Mouse (Mus musculus): ENCODE results near the gene Tmem254b. TPM values are rescaled to one million over a fixed set of nuclear protein-coding genes. Genes with fewer than 3 reads are reported as not detected.

The Tmem254b gene
- total RNA-seq, 2 experiments from 2014 or later = 15.2 to 16.2 TPM

Other genes starting within 250 kb of the Tmem254b start
- gene Duxbl1, start 228.5 kb downstream of the Tmem254b start, total RNA-seq (2021) = under 1 TPM in 1 of 2 experiments, not detected in 1; 0.54 TPM
- gene Gm9780, start 164.3 kb downstream of the Tmem254b start, total RNA-seq (2021) = 1 to 10 TPM; 1.7 to 2.3 TPM
- gene Tmem254c, start 139.7 kb downstream of the Tmem254b start, total RNA-seq (2021) = 10 to 100 TPM; 15.8 to 18.1 TPM
- not detected for gene Cphx2, start 125.5 kb downstream of the Tmem254b start, total RNA-seq (2021)
- not detected for gene Cphx3, start 124.7 kb downstream of the Tmem254b start, total RNA-seq (2021)
- gene Duxbl2, start 88.7 kb downstream of the Tmem254b start, total RNA-seq (2021) = under 1 TPM in 1 of 2 experiments, not detected in 1; 0.31 TPM
- 1 to 10 TPM; 5.0 to 7.9 TPM for gene Plac9b, start 24.6 kb downstream of the Tmem254b start, total RNA-seq (2021)
- gene Duxbl3, start 50.9 kb upstream of the Tmem254b start, total RNA-seq (2021) = 1 to 10 TPM; 1.5 to 2.0 TPM

Measured in layer of hippocampus, adult 2 months (tissue).